Mouse (Mus musculus) inflammation-experienced regulatory T-cells, adult 6 months (primary cell): ENCODE results near the gene Zfp711. TPM values are rescaled to one million over a fixed set of nuclear protein-coding genes. Genes with fewer than 3 reads are reported as not detected.

Source experiments
- ATAC-seq: one replicate; pipeline ENCODE4 v1.8.0; 2017
- polyA plus RNA-seq, 3 experiments: library from polyadenylated mRNA; unstranded; fragments of 100-300 nt; shearing (Covaris generic); gene quantifications; one replicate each; pipeline ENCODE4 v1.2.1; 2017

Gene Zfp711
- under 1 TPM in 1 of 3 experiments, not detected in 2; 0.12 TPM for polyA plus RNA-seq

DNA sequence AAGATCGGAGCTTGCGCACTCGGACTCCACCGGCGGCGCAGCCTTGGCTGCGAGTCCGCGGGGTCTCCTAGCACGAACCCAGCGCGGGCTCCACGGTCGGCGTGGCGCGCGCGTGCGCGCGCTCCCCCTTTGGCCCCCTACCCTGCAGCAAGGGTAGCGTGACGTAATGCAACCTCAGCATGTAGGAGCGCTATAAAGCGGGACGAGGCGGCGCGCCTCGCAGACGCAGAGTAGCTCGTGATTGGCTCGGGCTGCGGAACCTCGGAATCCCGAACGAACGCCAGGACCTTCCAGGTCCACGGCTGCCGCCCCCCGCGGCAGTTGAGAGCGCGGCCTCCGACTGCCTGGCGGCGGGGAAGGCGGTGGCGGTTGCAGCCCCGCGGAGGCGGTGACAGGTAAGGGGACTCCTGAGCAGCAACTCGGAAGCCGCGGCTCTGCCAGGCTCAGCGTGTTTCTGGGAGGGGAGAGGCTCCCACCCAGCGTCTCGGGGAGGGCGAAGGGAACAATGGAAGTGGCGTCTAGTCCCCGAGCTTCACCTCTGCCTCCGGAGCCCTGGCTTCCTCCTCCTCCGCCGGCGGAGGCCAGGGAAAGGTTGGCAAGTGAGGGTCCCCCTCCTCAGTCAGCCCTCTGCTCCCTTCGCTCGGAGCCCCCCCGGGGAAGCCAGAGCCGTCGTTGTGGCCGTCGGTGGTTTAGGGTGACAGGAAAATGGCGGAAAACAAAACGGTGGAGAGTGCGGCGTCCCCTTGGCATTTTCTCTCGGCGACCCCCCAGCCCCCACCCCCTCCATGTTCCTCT, at the start of gene Zfp711:
Zfp711 (plus strand) TSS at position 16 of the 795 bp plus-strand sequence.
- ATAC-seq = no peak

DNA sequence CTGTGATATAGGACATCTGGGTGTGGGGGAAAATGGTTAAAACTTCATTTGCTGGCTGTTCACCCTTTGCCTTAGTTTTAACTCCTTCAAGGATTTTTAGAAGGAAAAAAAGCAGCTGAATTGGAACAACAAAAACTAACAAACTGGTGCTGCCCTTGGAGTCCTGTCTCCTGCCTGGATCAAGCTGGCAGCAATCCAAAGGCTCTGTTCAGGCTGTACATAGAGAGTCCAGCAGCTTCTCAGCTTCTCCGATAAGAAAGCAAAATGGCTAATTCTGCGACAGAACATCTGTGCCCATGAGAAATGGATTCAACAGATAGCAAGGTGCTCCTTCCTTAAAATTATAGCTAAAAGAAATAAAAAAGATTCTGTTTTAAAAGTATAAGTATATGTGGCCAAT, 32.6 kb upstream of the Zfp711 start:
- no peak for ATAC-seq

DNA sequence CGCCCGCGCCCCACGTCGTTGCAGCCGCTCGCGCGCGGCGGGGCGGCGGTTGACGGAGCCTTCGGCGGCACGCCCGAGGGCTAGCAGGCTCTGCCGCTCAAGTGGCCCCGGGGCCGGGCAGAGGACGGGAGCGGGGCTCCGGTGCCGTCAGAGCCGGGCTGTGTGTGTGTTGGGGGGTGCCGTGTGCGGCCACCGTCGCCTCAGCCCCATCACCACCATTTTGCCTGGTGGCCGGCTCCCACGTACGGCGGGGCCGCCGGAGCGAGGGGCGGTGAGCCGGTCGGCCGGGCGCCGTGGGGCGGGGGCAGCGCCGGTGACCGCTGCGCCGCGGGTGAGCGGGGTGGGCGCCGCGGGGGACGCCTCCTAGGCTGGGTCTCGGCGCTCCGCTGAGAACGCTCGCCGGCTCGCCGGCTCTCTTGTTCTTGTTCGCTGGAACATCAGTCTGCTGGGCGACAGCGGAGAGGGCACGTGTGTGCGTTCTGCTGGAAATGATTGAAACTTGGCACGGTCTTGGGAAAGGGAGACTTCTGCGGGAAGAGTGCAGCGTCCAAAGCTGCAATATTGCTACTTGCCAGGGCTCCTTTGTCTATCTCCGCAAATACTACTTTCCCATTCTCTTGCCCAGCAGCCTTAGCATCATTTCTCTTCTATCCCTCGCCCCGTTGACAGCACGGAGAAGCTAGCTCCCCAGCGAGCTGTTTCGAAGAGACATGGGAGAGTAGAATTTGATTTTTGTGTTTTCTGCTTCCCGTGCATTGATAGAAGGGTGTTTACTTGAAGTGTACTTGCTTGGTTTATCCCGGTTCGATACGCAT, 1.2 kb downstream of the Zfp711 start:
- ATAC-seq = no peak

DNA sequence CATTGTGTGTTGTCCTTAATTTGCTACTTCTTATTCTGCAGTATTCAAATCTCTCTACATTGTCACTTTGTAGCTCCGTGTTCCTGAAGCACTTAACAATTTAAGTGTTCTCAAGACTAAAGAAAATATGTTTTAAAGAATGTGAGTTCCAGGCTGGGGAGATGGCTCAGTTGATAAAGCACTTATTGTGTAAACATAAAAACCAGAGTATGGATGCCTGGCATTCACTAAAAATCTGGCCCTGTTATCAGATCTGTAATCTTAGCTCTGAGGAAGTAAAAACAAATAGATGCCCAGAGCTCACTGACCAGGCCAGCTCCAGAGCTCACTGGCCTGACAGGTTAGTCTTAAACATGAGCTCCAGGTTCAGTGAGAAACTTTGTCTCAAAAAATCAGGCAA, 75.2 kb downstream of the Zfp711 start:
- ATAC-seq = no peak

DNA sequence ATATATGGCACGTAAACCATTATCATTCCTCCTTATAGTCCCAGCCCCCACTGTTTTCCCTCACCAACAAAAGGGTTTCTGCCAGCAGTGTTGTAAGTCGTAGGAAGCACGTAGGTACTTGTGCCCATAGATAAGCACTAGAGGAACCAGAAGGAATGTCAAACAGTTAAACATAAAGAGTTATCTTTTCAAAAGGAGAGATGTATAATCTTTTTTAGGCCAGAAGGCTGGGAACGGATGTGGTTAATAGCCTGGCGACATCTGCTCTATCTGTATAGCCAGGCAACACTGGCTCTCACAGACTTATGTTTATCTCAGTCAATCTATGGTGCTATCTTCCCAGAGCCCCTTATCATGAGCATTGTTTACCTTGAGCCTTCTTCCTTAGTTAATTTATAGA, 80.3 kb downstream of the Zfp711 start:
- no peak for ATAC-seq

Other genes starting within 250 kb of the Zfp711 start
- gene Satl1, start 193.7 kb upstream of the Zfp711 start, polyA plus RNA-seq = under 1 TPM in 1 of 3 experiments, not detected in 2; 0.25 TPM
- gene 2010106E10Rik, start 105.3 kb upstream of the Zfp711 start, polyA plus RNA-seq = not detected
- gene Pof1b, start 98.1 kb downstream of the Zfp711 start, polyA plus RNA-seq = not detected